Mouse (Mus musculus) liver, postnatal 0 days (tissue): ENCODE data around the gene Pcp4l1.

Experiments
- CTCF ChIP-seq: sonication (generic); IDR thresholded peaks from 2 replicates; pipeline ENCODE4 v1.5.1; 2016; ENCODE audit warnings: antibody characterized with exemption, low read depth
- EP300 ChIP-seq: IDR thresholded peaks from 2 replicates; pipeline ENCODE4 v1.6.1; 2016; ENCODE audit warnings: antibody characterized with exemption, low read depth, mild to moderate bottlenecking

- TF ChIP-seq CTCF: no peak
- no peak for TF ChIP-seq EP300
Observed at GRCm38 (mm10) chr1:171245353-171245752, 49.3 kb upstream of the Pcp4l1 start.
